8 mouse cellular contexts compared by ENCODE assay signal in the genomic region with DNA sequence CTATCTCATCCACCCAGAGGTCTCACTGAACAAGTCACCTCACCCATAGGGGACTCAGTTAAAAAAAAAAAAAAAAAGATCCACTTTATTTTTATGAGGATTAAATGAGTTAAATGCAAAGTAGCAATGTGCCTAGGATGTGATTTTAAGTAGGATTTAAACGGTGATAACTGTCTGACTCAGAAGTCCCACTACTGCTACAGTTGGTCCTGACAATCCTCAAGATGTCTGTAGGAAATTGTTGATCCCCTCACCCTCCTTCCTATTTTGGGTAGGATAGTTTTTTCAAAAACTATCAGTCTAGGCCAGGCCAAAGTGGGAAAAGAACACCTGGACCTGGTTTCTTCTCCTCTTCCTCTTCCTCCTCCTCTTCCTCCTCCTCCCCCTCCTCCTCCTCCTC. TPM values are rescaled to one million over a fixed set of nuclear protein-coding genes. Genes with fewer than 3 reads are reported as not detected.
A peak's percentile ranks its signal among the peaks of the same experiment; 100 is the strongest.
DNase-seq lines count a peak whose midpoint lies in the region; ATAC-seq and TF ChIP-seq lines count a peak whose summit lies in the region.

No protein-coding gene starts in this region.

- no peaks in the 10 kb centered on the region for H3K27me3 ChIP-seq in liver, embryonic 13.5 days

- no peak for TF ChIP-seq CTCF in gastrocnemius, adult 2 months (IDR thresholded peaks at IDR 0.05)

- H3K4me2 ChIP-seq in liver, embryonic 13.5 days = peak overlapping the region; percentile 89

- ATAC-seq in liver, embryonic 13.5 days (ENCODE audit: low read depth) = peak; percentile 3; the same call in 1 of the 2 replicates

- no peak for DNase-seq in gastrocnemius, adult 2 months
- DNase-seq in gastrocnemius, adult 8-10 months (ENCODE audit: low spot score in 2 of 2) = no peak
- peak; percentile 0 for DNase-seq in right cerebral cortex, postnatal 25 days
- DNase-seq in right cerebral cortex, adult 2 months (ENCODE audit: low spot score in 2 of 2) = no peak
- DNase-seq in liver, embryonic 13.5 days = no peak
- DNase-seq in left cerebral cortex, postnatal 4 days = no peak
- DNase-seq in thymus, postnatal 14 days = no peak
- no peak for DNase-seq in yolk sac, embryonic 10.5 days (ENCODE audit: low spot score)

- H3K9me3 ChIP-seq in liver, embryonic 13.5 days (replicated peaks) = no peaks in the 10 kb centered on the region

- H3K9ac ChIP-seq in liver, embryonic 13.5 days = no peak overlapping the region

- peaks cover 26% of the 10 kb centered on the region for H3K4me1 ChIP-seq in liver, embryonic 13.5 days (replicated peaks)

- WGBS in liver, embryonic 13.5 days (ENCODE audit: insufficient replicate concordance) = 38% methylated on average over 1 of the region's 1 CpGs

- H3K36me3 ChIP-seq in liver, embryonic 13.5 days = no peaks in the 10 kb centered on the region

- peak overlapping the region; percentile 92 for H3K4me3 ChIP-seq in gastrocnemius, adult 2 months
- H3K4me3 ChIP-seq in liver, embryonic 13.5 days (replicated peaks) = peak overlapping the region; percentile 72; the same call in 1 of the 2 replicates

- intact Hi-C loops in gastrocnemius, adult 2 months (cut with DNase I) = loop anchor here (5.0 kb wide), 1 partner anchor 85 kb away; no protein-coding TSS in a partner anchor
- intact Hi-C loops in left cerebral cortex, postnatal 4 days (cut with DNase I) = no loop called here

- H3K27ac ChIP-seq in gastrocnemius, adult 2 months = peak overlapping the region; percentile 46
- no peak overlapping the region for H3K27ac ChIP-seq in liver, embryonic 13.5 days

RNA-seq across cellular contexts. Expression of a gene that starts 11.9 kb away (rescaled TPM):
- total RNA-seq in gastrocnemius, adult 2 months (2021) = 10 to 100 TPM; 27.2 to 29.4 TPM
- total RNA-seq in gastrocnemius, adult 8-10 months (2022) = 10 to 100 TPM; 22.9 to 25.7 (median 25.0) TPM
- 23.3 and 27.3 TPM in 2 replicates for polyA plus RNA-seq in liver, embryonic 13.5 days (2015; fragmentation: Nextera tagmentation; extraction: Ambion mirVana)
- 10 to 100 TPM; 36.7 to 39.0 TPM for total RNA-seq in left cerebral cortex, postnatal 4 days (2021)

RNA-seq across cellular contexts. Expression of a gene that starts 11.9 kb away (rescaled TPM):
- 10 to 100 TPM; 27.0 to 28.0 TPM for total RNA-seq in gastrocnemius, adult 2 months (2021)
- 10 to 100 TPM; 22.1 to 29.8 (median 24.3) TPM for total RNA-seq in gastrocnemius, adult 8-10 months (2022)
- 16.9 and 20.7 TPM in 2 replicates for polyA plus RNA-seq in liver, embryonic 13.5 days (2015; fragmentation: Nextera tagmentation; extraction: Ambion mirVana)
- 10 to 100 TPM; 39.4 to 41.2 TPM for total RNA-seq in left cerebral cortex, postnatal 4 days (2021)

RNA-seq across cellular contexts. Expression of a gene that starts 34.0 kb away (rescaled TPM):
- 10 to 100 TPM; 14.7 to 17.0 TPM for total RNA-seq in gastrocnemius, adult 2 months (2021)
- total RNA-seq in gastrocnemius, adult 8-10 months (2022) = 10 to 100 TPM in 3 of 4 experiments, 1 to 10 TPM in 1; 8.9 to 14.8 (median 11.5) TPM
- 56.0 and 58.2 TPM in 2 replicates for polyA plus RNA-seq in liver, embryonic 13.5 days (2015; fragmentation: Nextera tagmentation; extraction: Ambion mirVana)
- 10 to 100 TPM; 11.3 to 12.3 TPM for total RNA-seq in left cerebral cortex, postnatal 4 days (2021)

RNA-seq across cellular contexts. Expression of a gene that starts 45.7 kb away (rescaled TPM):
- total RNA-seq in gastrocnemius, adult 2 months (2021) = 100 to 1,000 TPM; 156 to 196 TPM
- 100 to 1,000 TPM; 159 to 172 (median 166) TPM for total RNA-seq in gastrocnemius, adult 8-10 months (2022)
- polyA plus RNA-seq in liver, embryonic 13.5 days (2015; fragmentation: Nextera tagmentation; extraction: Ambion mirVana) = 13.3 and 15.0 TPM in 2 replicates
- total RNA-seq in left cerebral cortex, postnatal 4 days (2021) = 10 to 100 TPM; 43.5 to 45.7 TPM
